Mouse (Mus musculus) gastrocnemius, adult 2 months (tissue): ENCODE data around the gene Arhgef17. TPM values are rescaled to one million over a fixed set of nuclear protein-coding genes. Genes with fewer than 3 reads are reported as not detected.

Experiments used
- DNase-seq: peaks from one replicate; pipeline ENCODE4 v3.0.0; 2022
- H3K27ac ChIP-seq: fragments of 200-600 bp; 2 replicates; pipeline ENCODE4 v1.8.1; 2022; ENCODE audit warnings: mild to moderate bottlenecking
- H3K4me3 ChIP-seq: fragments of 200-600 bp; 2 replicates; pipeline ENCODE4 v1.8.1; 2022; ENCODE audit warnings: mild to moderate bottlenecking, moderate library complexity
- CTCF ChIP-seq: fragments of 200-600 bp; IDR thresholded peaks from 2 replicates; pipeline ENCODE4 v1.8.1; 2022; ENCODE audit warnings: antibody characterized with exemption, mild to moderate bottlenecking, moderate library complexity
- intact Hi-C: fragments of 180-260 bp; cut with DNase I; formaldehyde crosslinking; loops from one replicate; pipeline ENCODE4 v1.15.1; 2025
- total RNA-seq, 2 experiments: library from RNA; stranded (reverse); gene quantifications; 2 replicates each; pipeline ENCODE4 v1.2.3; 2021

The Arhgef17 gene
- total RNA-seq, 2 experiments from 2014 or later: 20.9 to 33.3 TPM

DNA sequence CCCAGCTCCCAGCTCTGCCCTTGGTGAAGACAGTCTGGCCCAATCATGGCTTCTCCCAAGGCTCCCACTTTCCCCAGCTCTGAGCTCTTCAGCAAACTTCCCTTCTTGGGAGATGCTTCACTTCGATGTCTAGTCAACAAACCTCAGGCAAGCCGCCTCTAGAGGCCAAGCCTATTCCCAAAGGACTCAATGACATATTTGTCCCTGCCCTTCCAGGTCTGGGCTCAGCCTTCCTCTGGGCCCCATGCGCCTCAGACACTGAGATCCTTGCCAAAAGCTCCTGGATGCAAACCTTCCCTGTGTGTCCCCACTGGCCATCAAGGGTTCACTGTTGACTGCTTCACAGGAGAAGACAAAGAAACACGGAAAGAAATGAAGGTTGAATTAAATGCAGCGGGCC, 10.6 kb downstream of the Arhgef17 start:
- intact Hi-C loops: no loop called here
- no peak for TF ChIP-seq CTCF
- Histone ChIP-seq H3K4me3 (no peak overlapping the region), H3K27ac (peak overlapping the region; percentile 96)
- DNase-seq: peak; percentile 28

DNA sequence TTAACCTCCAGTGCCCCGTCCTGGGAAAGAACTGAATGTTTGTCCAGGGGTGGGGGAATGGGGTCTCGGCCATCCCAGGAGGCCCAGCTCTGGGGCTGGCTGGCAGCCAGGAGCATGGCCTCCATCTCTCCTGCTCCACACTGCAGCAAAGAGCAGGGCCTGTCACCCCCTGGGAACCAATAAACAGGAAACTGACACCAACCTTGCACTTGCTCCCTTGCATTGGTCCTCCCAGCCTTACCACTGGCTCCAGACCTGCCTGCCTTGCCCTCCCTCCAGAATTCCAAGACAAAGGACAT, 12.1 kb downstream of the Arhgef17 start:
- DNase-seq: peak; percentile 62
- intact Hi-C loops: no loop called here
- no peak for TF ChIP-seq CTCF
- Histone ChIP-seq H3K4me3 (no peak overlapping the region), H3K27ac (peak overlapping the region; percentile 96)

DNA sequence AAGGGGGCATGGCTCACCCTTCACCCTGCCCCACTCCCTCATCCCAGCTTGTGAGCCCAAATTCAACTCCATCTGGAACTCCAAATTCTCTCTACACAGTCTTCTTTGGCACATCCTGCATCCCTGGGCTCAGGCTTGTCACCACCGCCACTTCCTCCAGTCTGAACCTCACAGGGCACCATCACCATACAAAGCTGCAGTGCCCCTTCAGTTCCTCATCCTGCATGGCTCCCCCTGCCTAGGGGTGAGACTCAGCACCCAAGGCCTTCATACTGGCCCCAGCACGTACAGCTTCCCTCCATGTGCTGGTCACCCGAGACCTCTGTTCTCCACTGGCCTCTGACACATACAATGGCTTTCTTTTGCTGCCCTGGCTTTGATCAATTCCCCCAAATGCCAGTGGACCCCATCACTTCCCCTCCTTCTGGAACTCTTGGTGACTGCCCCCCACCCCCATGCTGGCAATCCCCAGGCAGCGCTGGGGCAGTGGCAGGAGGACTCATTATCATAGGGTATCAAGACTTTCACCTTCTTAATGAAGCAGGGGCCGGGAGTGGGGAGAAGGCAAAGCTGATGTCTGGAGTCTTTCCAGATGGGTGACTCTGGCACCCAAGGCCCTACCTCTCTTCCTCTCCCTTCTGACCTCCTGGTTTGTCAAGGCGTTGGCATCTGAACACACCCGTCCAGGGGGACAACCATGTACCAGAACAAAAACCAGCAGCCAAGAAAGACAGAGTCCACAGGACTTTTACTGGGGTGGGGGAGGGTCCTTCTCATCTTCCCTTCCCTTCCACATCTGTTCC, 12.7 kb downstream of the Arhgef17 start:
- Histone ChIP-seq H3K27ac (peak overlapping the region; percentile 96), H3K4me3 (peak overlapping the region; percentile 36; the same call in 1 of the 2 replicates)
- no peak for TF ChIP-seq CTCF
- intact Hi-C loops: no loop called here
- DNase-seq: peak; percentile 13

DNA sequence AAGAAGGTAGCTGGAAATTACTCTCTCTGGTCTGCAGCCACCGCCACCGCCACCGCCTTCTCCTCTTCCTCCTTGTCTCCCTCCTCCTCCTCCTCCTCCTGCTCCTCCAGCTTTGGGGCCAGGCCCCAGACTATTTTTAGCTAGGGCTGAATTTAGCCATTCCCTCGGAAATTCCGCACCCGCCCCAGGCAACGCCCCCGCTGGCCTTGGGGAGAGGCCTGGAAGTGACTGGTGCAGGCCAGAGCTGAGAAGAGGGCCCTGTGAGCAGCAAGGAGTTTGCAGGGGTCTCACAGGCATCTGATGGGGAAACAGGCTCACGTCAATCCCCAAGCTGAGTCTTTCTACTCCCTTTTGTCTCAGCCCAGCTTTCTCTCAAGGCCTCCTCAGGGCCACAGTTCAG, 13.7 kb downstream of the Arhgef17 start:
- Histone ChIP-seq H3K4me3 (peak overlapping the region; percentile 36), H3K27ac (peak overlapping the region; percentile 96)
- no peak for TF ChIP-seq CTCF
- DNase-seq: peak; percentile 80
- intact Hi-C loops: no loop called here

DNA sequence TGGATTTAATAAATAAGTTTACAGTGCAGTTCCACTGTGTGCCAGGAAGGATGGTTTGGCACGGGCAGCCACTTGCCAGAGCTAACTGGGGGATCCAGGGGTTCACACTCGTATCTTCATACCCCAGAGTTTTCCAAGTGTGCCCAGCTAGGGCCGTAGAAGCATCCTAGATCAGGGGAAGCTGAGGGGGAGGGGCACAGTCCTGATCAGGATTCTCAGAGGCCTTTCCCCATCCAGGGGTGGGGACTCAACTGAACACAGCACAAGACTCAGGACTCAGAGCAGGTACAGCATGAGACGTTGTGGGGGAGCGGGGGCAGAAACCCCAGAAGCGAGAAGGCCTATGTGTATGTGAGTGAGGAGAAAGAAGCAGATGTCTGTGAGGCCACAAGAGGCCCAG, 14.2 kb downstream of the Arhgef17 start:
- Histone ChIP-seq H3K27ac (peak overlapping the region; percentile 96), H3K4me3 (peak overlapping the region; percentile 11; the same call in 1 of the 2 replicates)
- no peak for TF ChIP-seq CTCF
- no peak for DNase-seq
- intact Hi-C loops: no loop called here

DNA sequence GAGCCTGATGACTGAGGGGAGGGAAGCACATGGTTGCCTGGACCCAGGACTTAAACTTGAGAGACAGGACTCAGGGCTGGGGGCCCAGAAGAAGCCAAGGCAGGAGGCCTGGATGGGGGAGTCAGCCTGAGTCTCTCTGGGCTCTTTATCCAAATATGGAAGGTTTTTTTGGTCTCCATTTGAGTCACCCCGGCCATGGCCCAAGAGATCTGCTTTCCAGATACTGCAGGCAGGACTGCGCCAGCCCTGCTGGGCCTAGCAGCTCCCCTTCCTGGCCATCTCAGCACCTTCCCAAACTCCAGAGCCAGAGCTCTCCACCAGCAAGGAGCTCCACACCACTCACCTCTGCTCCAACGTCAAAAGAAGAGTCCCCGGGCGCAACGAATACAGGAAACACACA, 15.4 kb downstream of the Arhgef17 start:
- TF ChIP-seq CTCF: no peak
- peak overlapping the region; percentile 96 for H3K27ac ChIP-seq
- peak; percentile 54 for DNase-seq
- H3K4me3 ChIP-seq: no peak overlapping the region
- intact Hi-C loops: no loop called here

DNA sequence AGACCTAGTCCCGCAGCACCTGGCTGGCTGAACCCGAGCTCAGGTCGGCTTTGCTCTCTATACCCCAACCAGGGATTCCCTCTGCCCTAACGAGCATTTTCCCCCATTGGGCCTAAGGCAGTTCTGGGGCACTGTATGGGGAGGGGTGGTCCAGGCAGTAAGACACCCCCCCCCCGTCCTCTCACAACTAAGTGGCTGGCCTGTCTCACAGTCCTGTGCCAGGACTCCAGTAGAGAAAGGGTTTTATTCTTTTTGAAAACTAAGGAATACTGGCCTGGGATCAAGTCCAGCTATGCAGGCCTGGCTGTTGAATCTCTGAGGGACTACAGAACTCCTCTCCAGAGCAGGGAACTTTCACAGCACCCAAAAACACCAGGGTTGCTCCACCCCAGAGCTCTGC, 16.7 kb downstream of the Arhgef17 start:
- DNase-seq: peak; percentile 14
- Histone ChIP-seq H3K4me3 (no peak overlapping the region), H3K27ac (peak overlapping the region; percentile 96)
- no peak for TF ChIP-seq CTCF
- intact Hi-C loops: no loop called here

DNA sequence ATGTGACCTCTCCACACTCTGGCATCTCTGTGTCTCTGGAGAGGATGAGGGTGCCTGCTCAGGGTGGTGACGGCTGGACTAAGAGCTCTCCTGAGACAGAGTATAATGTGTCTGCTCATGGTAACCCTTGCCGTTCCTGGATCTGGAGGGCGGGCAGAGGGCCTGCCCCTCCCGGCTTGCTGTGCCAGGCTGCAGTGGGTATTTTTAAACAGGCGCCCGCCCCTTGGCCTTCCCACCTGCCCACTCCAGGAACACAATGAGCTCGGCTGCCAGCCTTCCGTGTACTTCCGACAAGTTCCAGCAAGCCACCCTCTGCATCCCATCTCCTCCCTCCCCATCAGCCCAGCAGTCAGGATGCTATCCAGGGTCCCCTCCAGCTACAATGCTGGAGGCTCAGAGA, 20.1 kb downstream of the Arhgef17 start:
- intact Hi-C loops: no loop called here
- Histone ChIP-seq H3K4me3 (peak overlapping the region; percentile 37), H3K27ac (peak overlapping the region; percentile 82)
- TF ChIP-seq CTCF: no peak
- peak; percentile 73 for DNase-seq

DNA sequence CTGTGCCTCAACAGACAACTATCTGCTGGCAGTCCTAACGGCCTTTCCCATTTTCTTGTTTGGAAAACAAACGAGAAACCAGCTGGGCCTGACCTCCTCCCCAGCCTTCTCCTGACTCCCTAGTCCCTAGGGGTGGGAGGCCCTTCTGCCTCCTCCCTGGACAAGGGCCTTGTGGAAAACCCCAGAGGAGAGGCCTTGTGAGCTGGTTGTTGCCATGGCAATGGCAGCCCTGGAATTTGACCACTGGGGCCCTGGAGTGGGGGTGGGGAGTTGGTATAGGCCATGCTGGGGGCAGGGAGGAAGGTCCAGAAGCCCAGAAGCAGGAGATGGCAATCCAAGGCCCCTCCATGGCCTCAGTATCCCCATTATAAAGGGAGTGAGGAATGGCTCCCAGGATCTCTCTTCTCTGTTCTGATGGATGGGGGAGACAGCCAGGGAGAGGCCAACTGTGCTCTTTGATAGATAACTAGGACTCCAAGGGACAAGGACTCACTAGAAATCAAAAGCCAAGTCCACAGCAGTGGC, 20.6 kb downstream of the Arhgef17 start:
- peak overlapping the region; percentile 82 for H3K27ac ChIP-seq
- TF ChIP-seq CTCF: no peak
- peak overlapping the region; percentile 37 for H3K4me3 ChIP-seq
- intact Hi-C loops: no loop called here
- peak; percentile 65 for DNase-seq

DNA sequence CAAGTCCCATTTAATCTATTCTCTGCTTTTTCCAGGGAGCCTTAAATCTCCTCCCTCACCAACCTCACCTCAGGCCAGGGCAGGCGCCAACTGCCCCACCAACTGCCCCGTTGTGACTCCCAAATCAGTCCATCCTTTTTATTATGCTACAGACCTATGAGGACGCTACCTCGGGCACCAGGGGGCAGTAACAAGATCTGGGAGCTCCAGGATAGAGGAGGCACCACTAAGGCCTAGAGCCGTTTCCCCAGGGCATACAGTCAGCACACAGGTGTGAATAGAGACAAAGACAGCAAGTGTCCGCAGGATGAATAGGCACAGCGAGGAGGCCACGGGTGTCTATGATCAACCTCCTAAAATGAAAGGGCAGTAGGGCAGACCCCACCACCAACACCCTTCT, 23.3 kb downstream of the Arhgef17 start:
- intact Hi-C loops: loop anchor here (5.0 kb wide), 2 partner anchors 79 to 144 kb away; no protein-coding TSS in a partner anchor
- Histone ChIP-seq H3K27ac (peak overlapping the region; percentile 82), H3K4me3 (peak overlapping the region; percentile 9; the same call in 1 of the 2 replicates)
- TF ChIP-seq CTCF: peak; percentile 58
- peak; percentile 73 for DNase-seq

DNA sequence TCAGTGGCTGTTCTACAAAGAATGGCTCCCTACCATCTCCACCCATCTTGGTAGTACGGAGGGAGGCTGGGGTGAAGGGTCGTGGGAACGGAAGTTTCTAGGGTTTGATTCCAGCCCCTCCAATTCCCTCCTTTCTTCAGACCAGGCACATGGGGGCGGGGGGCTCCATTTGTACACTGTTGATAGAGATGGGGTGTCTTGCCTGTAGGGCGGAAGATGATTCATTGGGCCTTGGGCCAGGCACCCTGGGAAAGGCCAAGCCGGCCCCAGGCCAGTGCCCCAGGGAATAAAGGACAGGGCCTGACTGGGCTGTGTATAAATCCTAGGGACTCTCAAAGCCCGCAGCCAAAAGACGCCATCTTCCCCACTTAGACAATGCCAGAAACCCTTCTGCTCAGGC, 23.8 kb downstream of the Arhgef17 start:
- peak overlapping the region; percentile 82 for H3K27ac ChIP-seq
- no peak for TF ChIP-seq CTCF
- H3K4me3 ChIP-seq: peak overlapping the region; percentile 53
- peak; percentile 67 for DNase-seq
- intact Hi-C loops: loop anchor here (5.0 kb wide), 2 partner anchors 79 to 144 kb away; no protein-coding TSS in a partner anchor

DNA sequence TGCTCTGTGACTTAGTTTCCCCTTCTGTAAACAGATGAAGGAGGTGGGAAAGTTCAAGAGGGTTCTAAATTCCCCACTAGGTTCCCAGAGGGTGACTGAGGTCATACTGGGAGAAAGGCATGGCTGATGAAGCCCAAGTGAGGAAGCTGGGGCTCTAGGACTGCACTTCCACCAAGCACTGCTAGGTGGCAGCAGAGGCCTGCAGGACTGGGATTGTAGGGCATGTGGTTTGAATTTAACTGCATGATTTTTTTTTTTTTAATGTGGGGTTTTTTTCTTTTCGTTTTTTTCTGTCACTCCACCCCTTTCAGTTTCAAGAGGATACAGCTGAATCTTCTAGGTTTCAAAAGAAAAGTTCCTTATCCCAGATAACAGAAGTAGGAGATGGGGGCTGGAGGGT, 24.7 kb downstream of the Arhgef17 start:
- peak overlapping the region; percentile 53 for H3K4me3 ChIP-seq
- peak; percentile 86 for DNase-seq
- TF ChIP-seq CTCF: no peak; the same call in 1 of the 2 replicates
- H3K27ac ChIP-seq: peak overlapping the region; percentile 82
- intact Hi-C loops: loop anchor here (1.0 to 5.0 kb wide), 4 partner anchors 25 to 145 kb away; partner anchors contain the start of gene Arhgef17

DNA sequence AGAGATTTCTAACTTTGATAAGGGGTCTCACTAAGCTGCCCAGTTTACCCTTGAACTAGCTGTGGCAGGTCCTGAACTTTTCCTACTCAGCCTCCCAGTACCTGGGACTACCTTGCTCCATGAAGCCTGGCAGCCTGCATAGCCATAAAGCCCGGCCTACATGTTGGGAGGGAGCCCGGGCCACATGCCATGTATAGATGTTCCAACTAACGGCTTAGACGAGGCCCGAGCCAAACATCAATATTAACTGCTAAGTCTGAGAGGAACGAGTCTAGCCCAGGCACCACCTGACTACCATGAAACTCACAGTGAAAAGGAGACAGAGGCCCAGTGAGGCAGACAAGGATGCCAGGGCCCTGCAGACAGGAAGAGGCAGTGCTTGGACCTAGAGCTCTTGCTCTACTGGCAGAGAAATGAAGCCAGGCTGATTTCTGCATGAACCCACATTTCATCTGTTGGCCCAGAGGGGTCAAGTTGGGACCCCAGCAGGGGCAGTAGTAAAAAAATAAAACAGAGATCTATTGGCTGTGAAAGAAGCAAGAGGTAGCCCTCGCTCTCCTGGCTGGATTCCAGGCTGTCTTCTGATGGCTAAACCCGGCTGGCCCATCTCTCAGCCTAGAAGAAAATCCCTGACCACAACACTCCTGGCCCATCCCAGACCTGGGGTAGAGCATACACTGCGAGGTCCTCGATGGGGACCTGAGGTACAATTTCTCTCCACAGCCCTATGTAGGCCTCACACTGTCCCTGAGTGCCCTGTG, 25.7 kb downstream of the Arhgef17 start:
- Histone ChIP-seq H3K4me3 (no peak overlapping the region), H3K27ac (peak overlapping the region; percentile 28; the same call in 1 of the 2 replicates)
- DNase-seq: peak; percentile 27
- TF ChIP-seq CTCF: no peak
- intact Hi-C loops: loop anchor here (5.0 kb wide), 2 partner anchors 81 to 146 kb away; no protein-coding TSS in a partner anchor
